Mouse (Mus musculus) myocyte (in vitro differentiated cells): ENCODE results near the gene Shf. TPM values are rescaled to one million over a fixed set of nuclear protein-coding genes. Genes with fewer than 3 reads are reported as not detected.
A peak's percentile ranks its signal among the peaks of the same experiment; 100 is the strongest.
"Not testable (repeated sequence)": the region's sequence is repeated elsewhere in the genome, so short reads cannot be mapped to it uniquely, and the experiment has no call there.

Source experiments
- H3K27me3 ChIP-seq: one replicate; pipeline ENCODE4 v1.6.1; 2011; ENCODE audit not compliant: control insufficient read depth, insufficient read depth, insufficient read length
- H3K36me3 ChIP-seq: one replicate; pipeline ENCODE4 v1.6.1; 2011; ENCODE audit not compliant: control insufficient read depth, insufficient read depth
- H3K4me2 ChIP-seq: one replicate; pipeline ENCODE4 v1.6.1; 2011; ENCODE audit warnings: low read depth, control low read depth
- H3K4me3 ChIP-seq: one replicate; pipeline ENCODE4 v1.5.1; 2011; ENCODE audit warnings: mild to moderate bottlenecking, control low read depth, moderate library complexity
- H3K79me2 ChIP-seq: one replicate; pipeline ENCODE4 v1.6.1; 2011; ENCODE audit not compliant: control insufficient read depth, insufficient read depth
- H3ac ChIP-seq: one replicate; pipeline ENCODE4 v1.6.1; 2011; ENCODE audit not compliant: control insufficient read depth, insufficient read length
- CEBPB ChIP-seq: IDR thresholded peaks from 2 replicates; pipeline ENCODE4 v1.6.1; 2011; ENCODE audit warnings: mild to moderate bottlenecking, moderate library complexity; ENCODE audit not compliant: poor library complexity, insufficient read depth, severe bottlenecking
- E2F4 ChIP-seq: IDR thresholded peaks from one replicate; pipeline ENCODE4 v1.6.1; 2011; ENCODE audit warnings: mild to moderate bottlenecking, control low read depth, moderate library complexity; ENCODE audit not compliant: insufficient read depth
- MAX ChIP-seq: IDR thresholded peaks from one replicate; pipeline ENCODE4 v1.6.1; 2011; ENCODE audit warnings: low read depth, mild to moderate bottlenecking, control low read depth
- MYOD1 ChIP-seq, 3 experiments: IDR thresholded peaks; one replicate each; pipeline ENCODE4 v1.6.1; 2011; ENCODE audit warnings: control low read depth in 2 of 3, low read depth in 2 of 3, mild to moderate bottlenecking in 2 of 3, moderate library complexity in 1 of 3; ENCODE audit not compliant: insufficient read length in 2 of 3, control insufficient read depth in 1 of 3
- MYOG ChIP-seq, 3 experiments: IDR thresholded peaks; one replicate each; pipeline ENCODE4 v1.6.1; 2011; ENCODE audit warnings: control low read depth in 2 of 3, low read depth in 2 of 3, mild to moderate bottlenecking in 2 of 3; ENCODE audit not compliant: insufficient read length in 2 of 3, control insufficient read depth in 1 of 3, insufficient read depth in 1 of 3
- POLR2A ChIP-seq: IDR thresholded peaks from one replicate; pipeline ENCODE4 v1.6.1; 2011; ENCODE audit warnings: low read depth, mild to moderate bottlenecking, control low read depth, moderate library complexity; ENCODE audit not compliant: insufficient read length
- POLR2AphosphoS2 ChIP-seq: IDR thresholded peaks from one replicate; pipeline ENCODE4 v1.6.1; 2011; ENCODE audit warnings: low read depth, control low read depth; ENCODE audit not compliant: insufficient read length
- REST ChIP-seq: IDR thresholded peaks from one replicate; pipeline ENCODE4 v1.6.1; 2011; ENCODE audit warnings: mild to moderate bottlenecking, control low read depth, moderate library complexity; ENCODE audit not compliant: insufficient read depth, insufficient read length
- SRF ChIP-seq: IDR thresholded peaks from one replicate; pipeline ENCODE4 v1.6.1; 2011; ENCODE audit warnings: low read depth; ENCODE audit not compliant: control insufficient read depth, insufficient read length
- TCF12 ChIP-seq: IDR thresholded peaks from one replicate; pipeline ENCODE4 v1.6.1; 2011; ENCODE audit warnings: mild to moderate bottlenecking, control low read depth; ENCODE audit not compliant: poor library complexity, insufficient read depth, severe bottlenecking
- TCF3 ChIP-seq: IDR thresholded peaks from one replicate; pipeline ENCODE4 v1.6.1; 2011; ENCODE audit warnings: low read depth, control low read depth; ENCODE audit not compliant: insufficient read length
- USF1 ChIP-seq: IDR thresholded peaks from one replicate; pipeline ENCODE4 v1.6.1; 2011; ENCODE audit warnings: low read depth, mild to moderate bottlenecking, control low read depth, moderate library complexity
- polyA plus RNA-seq: library from polyadenylated mRNA; unstranded; fragments of >200 nt; fragmentation: generic; extraction: Trizol; gene quantifications from one replicate; pipeline ENCODE4 v1.2.1, GENCODE M21; 2012; ENCODE audit warnings: missing spikeins

Shf gene
- polyA plus RNA-seq, 1 experiment = 48.5 TPM

DNA sequence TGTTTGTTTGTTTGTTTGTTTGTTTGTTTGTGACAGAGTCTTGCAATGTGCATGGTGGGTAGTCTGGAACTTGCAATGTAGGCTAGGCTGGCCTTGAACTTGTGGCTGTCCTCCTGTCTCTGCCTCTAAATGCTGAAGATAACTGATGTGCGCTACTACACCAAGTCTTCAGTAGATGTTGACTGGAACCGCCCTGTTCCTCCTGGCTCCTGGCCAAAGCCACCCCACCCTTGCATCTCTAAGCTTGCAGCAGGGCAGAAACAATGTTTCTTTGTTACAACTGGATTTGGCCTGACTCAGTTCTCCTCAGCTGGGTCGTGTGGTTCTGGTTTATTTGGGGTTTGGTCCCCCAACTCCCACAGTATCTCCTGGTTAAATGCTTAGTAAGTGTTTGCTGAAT, 34.8 kb downstream of the Shf start:
- H3K36me3 ChIP-seq = no peaks in the 10 kb centered on the region
- TF ChIP-seq MAX (no peak), MYOG (IDR thresholded peaks at IDR 0.05; ENCODE audit: control insufficient read depth in 1 of 3, insufficient read depth in 1 of 3, insufficient read length in 2 of 3, low read depth in 2 of 3) (no peak), POLR2AphosphoS2 (no peak), POLR2A (no peak)
- H3K27me3 ChIP-seq = no peaks in the 10 kb centered on the region
- H3K79me2 ChIP-seq = no peaks in the 10 kb centered on the region
- H3ac ChIP-seq = no peak overlapping the region
- no peak overlapping the region for H3K4me2 ChIP-seq
- H3K4me3 ChIP-seq = no peak overlapping the region

DNA sequence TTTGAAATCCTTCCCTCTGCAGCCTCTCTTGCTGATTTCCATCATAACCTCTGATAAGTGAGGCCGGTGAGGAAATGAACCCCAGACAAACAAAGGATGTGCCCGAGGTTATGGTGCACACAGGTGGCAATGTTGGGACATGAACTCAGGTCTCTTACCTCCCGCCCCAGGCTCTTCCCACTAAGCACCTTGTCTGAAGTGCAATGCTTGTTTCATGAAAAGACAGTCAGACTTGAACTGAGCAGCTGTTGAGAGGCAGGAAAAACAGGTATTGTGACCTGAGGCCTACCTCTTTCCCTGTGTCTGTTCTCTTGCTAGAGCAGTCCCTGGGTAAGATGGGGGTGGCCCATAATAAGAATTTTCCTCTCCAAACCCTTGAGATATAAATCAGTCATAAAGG, 36.7 kb downstream of the Shf start:
- no peak overlapping the region for H3K4me2 ChIP-seq
- no peak overlapping the region for H3K4me3 ChIP-seq
- TF ChIP-seq TCF12 (no peak), USF1 (no peak), E2F4 (no peak), CEBPB (no peak)
- H3K36me3 ChIP-seq = no peaks in the 10 kb centered on the region
- H3ac ChIP-seq = no peak overlapping the region
- no peaks in the 10 kb centered on the region for H3K79me2 ChIP-seq
- no peaks in the 10 kb centered on the region for H3K27me3 ChIP-seq

DNA sequence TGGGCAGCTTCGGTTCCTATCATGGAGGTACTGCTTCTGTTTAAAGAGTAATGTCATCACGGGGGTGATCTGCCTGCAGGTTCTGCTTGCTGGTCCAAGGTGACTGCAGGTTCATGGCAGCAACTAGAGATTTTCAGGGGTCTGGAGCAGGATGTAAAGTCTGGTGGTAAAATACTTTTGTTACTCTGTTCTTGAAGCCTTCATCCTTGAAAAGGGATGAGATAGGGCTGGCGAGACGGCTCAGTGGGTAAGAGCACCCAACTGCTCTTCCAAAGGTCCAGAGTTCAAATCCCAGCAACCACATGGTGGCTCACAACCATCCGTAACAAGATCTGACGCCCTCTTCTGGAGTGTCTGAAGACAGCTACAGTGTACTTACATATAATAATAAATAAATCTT, 38.6 kb downstream of the Shf start:
- H3K4me3 ChIP-seq, H3K36me3 ChIP-seq, H3K4me2 ChIP-seq, H3K79me2 ChIP-seq, H3ac ChIP-seq, H3K27me3 ChIP-seq: not testable (repeated sequence)

DNA sequence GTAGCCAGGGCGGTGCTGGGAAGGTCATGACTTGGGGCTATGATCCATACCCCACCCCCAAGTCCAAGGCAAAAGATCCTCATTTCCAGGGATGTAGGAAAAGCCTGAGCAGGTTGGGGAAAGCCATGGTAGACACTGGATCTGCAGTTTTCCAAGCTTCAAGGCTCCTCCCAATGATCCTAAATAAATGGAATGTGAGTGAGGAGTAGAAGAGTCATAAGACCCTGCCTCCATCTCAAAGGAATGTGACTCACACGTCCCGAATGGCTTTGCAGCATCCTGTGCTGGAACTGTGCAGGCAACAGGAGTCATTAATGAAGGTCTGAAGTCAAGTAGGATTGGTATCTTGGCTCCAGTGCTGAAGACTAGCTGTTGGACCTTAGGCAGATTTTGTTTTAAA, 41.0 kb downstream of the Shf start:
- no peaks in the 10 kb centered on the region for H3K27me3 ChIP-seq
- TF ChIP-seq TCF12 (no peak), USF1 (no peak), POLR2A (no peak), E2F4 (no peak), REST (no peak), SRF (no peak), MAX (no peak), MYOG (IDR thresholded peaks at IDR 0.05; ENCODE audit: control insufficient read depth in 1 of 3, insufficient read depth in 1 of 3, insufficient read length in 2 of 3, low read depth in 2 of 3) (no peak), CEBPB (no peak), POLR2AphosphoS2 (no peak), MYOD1 (IDR thresholded peaks at IDR 0.05; ENCODE audit: control insufficient read depth in 1 of 3, insufficient read length in 2 of 3, low read depth in 2 of 3) (no peak)
- no peak overlapping the region for H3K4me3 ChIP-seq
- no peaks in the 10 kb centered on the region for H3K36me3 ChIP-seq
- H3ac ChIP-seq = no peak overlapping the region
- peak overlapping the region; percentile 50 for H3K4me2 ChIP-seq
- H3K79me2 ChIP-seq = no peaks in the 10 kb centered on the region

DNA sequence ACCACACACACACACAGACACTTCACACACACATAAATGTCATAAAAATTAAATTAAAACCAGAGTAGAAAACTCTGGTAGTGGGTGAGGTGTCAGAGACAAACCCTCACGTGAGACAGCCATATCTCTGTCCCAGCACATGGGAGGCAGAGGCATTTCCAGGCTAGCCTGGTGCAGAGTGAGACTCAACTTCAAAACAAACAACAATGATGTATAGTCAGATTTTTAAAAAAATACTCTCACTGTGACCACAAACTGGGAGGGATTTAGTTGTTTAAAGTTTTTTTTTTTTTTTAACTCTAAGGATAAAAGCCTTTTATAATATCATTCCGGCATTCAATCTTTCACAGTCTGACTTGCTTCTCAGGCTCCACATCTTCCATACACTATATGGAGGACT, 43.6 kb downstream of the Shf start:
- Histone ChIP-seq H3K27me3 (no peaks in the 10 kb centered on the region), H3K4me3 (no peak overlapping the region), H3K4me2 (no peak overlapping the region), H3ac (no peak overlapping the region), H3K79me2 (no peaks in the 10 kb centered on the region), H3K36me3 (no peaks in the 10 kb centered on the region)
- TF ChIP-seq TCF12 = no peak
- no peak for TF ChIP-seq MYOG (IDR thresholded peaks at IDR 0.05; ENCODE audit: control insufficient read depth in 1 of 3, insufficient read depth in 1 of 3, insufficient read length in 2 of 3, low read depth in 2 of 3)
- no peak for TF ChIP-seq POLR2A
- TF ChIP-seq E2F4 = no peak
- TF ChIP-seq MYOD1 (IDR thresholded peaks at IDR 0.05; ENCODE audit: control insufficient read depth in 1 of 3, insufficient read length in 2 of 3, low read depth in 2 of 3) = no peak
- TF ChIP-seq USF1 = no peak
- no peak for TF ChIP-seq MAX
- no peak for TF ChIP-seq POLR2AphosphoS2
- no peak for TF ChIP-seq TCF3
- no peak for TF ChIP-seq CEBPB

DNA sequence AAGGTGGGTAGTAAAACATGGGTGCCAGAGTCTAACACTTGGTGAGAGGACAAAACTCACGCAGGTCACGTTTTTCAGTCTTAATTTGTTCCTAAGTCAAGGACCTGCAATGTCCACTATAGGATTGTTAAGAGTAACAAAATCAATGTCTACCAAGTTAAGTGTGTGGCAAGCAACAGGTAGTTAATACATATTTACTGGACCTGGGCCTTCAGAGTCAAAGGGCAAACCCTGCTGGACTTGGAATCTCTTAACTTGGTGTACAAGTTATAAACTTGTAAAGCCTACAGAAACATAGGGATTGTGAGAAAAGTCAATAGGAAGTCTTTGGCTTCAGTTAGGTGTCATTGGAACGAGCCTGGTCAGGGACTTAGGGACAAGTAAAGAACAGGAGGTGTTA, 44.4 kb downstream of the Shf start:
- Histone ChIP-seq H3ac (no peak overlapping the region), H3K4me2 (no peak overlapping the region), H3K79me2 (no peaks in the 10 kb centered on the region), H3K36me3 (no peaks in the 10 kb centered on the region), H3K27me3 (no peaks in the 10 kb centered on the region), H3K4me3 (no peak overlapping the region)
- no peak for TF ChIP-seq REST
- no peak for TF ChIP-seq SRF
- TF ChIP-seq MYOD1 (IDR thresholded peaks at IDR 0.05; ENCODE audit: control insufficient read depth in 1 of 3, insufficient read length in 2 of 3, low read depth in 2 of 3) = no peak
- no peak for TF ChIP-seq MYOG (IDR thresholded peaks at IDR 0.05; ENCODE audit: control insufficient read depth in 1 of 3, insufficient read depth in 1 of 3, insufficient read length in 2 of 3, low read depth in 2 of 3)
- TF ChIP-seq TCF3 = no peak
- no peak for TF ChIP-seq USF1
- TF ChIP-seq CEBPB = no peak
- TF ChIP-seq POLR2AphosphoS2 = no peak
- no peak for TF ChIP-seq MAX
- no peak for TF ChIP-seq TCF12
- TF ChIP-seq E2F4 = no peak
- no peak for TF ChIP-seq POLR2A
